Mouse (Mus musculus) embryonic facial prominence, embryonic 14.5 days (tissue): ENCODE measurements around the gene Mterf4. TPM values are rescaled to one million over a fixed set of nuclear protein-coding genes. Genes with fewer than 3 reads are reported as not detected.

ENCODE experiments used
- microRNA-seq: library from miRNA; unstranded; fragments of <30 nt; microRNA quantifications from one replicate; pipeline ENCODE4, GENCODE M21; 2016; ENCODE audit warnings: borderline number of aligned reads
- polyA plus RNA-seq: library from polyadenylated mRNA; unstranded; fragments of >200 nt; fragmentation: Nextera tagmentation; extraction: Ambion mirVana; gene quantifications from 2 replicates; pipeline ENCODE4 v1.2.1, GENCODE M21; 2014

Mterf4 gene
- polyA plus RNA-seq, 1 experiment from 2014 or later = 22.5 TPM

Small RNA genes within 50 kb of the gene (microRNA-seq; reads per million reads assigned to microRNA genes)
- gene Mir6345 = not detected
- gene Mir6901 = 0.50 reads per million
- not detected for gene Mir6902

Other genes with a start within 250 kb of the Mterf4 start
- gene Kif1a, start 204.0 kb downstream of the Mterf4 start, polyA plus RNA-seq = 30.7 and 32.4 TPM in 2 replicates
- gene Agxt, start 170.7 kb downstream of the Mterf4 start, polyA plus RNA-seq = not detected in 2 replicates
- 4.2 and 6.2 TPM in 2 replicates for gene 2310007B03Rik, start 145.0 kb downstream of the Mterf4 start, polyA plus RNA-seq
- 0.56 and 3.0 TPM in 2 replicates for gene Crocc2, start 137.2 kb downstream of the Mterf4 start, polyA plus RNA-seq
- gene Sned1, start 70.1 kb downstream of the Mterf4 start, polyA plus RNA-seq = 16.7 and 17.1 TPM in 2 replicates
- gene Ppp1r7, start 36.9 kb upstream of the Mterf4 start, polyA plus RNA-seq = 46.9 and 47.9 TPM in 2 replicates
- 11.3 and 12.8 TPM in 2 replicates for gene Pask, start 37.6 kb upstream of the Mterf4 start, polyA plus RNA-seq
- 0.85 and 1.6 TPM in 2 replicates for gene Ano7, start 68.0 kb upstream of the Mterf4 start, polyA plus RNA-seq
- gene Hdlbp, start 172.9 kb upstream of the Mterf4 start, polyA plus RNA-seq = 188 and 194 TPM in 2 replicates
- 10.0 and 12.6 TPM in 2 replicates for gene Farp2, start 206.2 kb upstream of the Mterf4 start, polyA plus RNA-seq